Mouse (Mus musculus) testis, adult 2 months (tissue): ENCODE results near the gene Otub1.

Experiments
- CTCF ChIP-seq: fragments of 200-500 bp; IDR thresholded peaks from 2 replicates; pipeline ENCODE4 v1.5.1; 2012; ENCODE audit warnings: low read depth, mild to moderate bottlenecking, inconsistent platforms, low read length, moderate library complexity; ENCODE audit not compliant: control insufficient read depth, insufficient read depth, insufficient replicate concordance
- POLR2A ChIP-seq: fragments of 200-500 bp; IDR thresholded peaks from 2 replicates; pipeline ENCODE4 v1.6.1; 2012; ENCODE audit warnings: low read depth, mild to moderate bottlenecking, inconsistent platforms, low read length, moderate library complexity; ENCODE audit not compliant: control insufficient read depth

- TF ChIP-seq POLR2A: no peak
- no peak for TF ChIP-seq CTCF
Measured at GRCm38 (mm10) chr19:7182273-7182949, 23.7 kb downstream of the Otub1 start.
